Mouse (Mus musculus): ENCODE measurements at regions not wholly inside any gene's neighbourhood (a gene's known extent, or its start where the extent isn't known, plus 50 kb on each side); places are given as distances from the start of the nearest gene placed in this dataset.

- Histone ChIP-seq H3K4me2 (ENCODE audit: low read depth, low read length) (no peak overlapping the region), H3K27me3 (ENCODE audit: control insufficient read depth, insufficient read depth, low read length) (no peaks in the 10 kb centered on the region), H3K27ac (ENCODE audit: low read depth, low read length) (no peak overlapping the region), H3K9ac (replicated peaks; ENCODE audit: low read depth, low read length) (no peak overlapping the region), H3K9me3 (ENCODE audit: control insufficient read depth, low read length) (no peaks in the 10 kb centered on the region), H3K4me3 (ENCODE audit: low read depth, low read length) (no peak overlapping the region), H3K4me1 (ENCODE audit: control insufficient read depth, insufficient read depth, low read length) (no peaks in the 10 kb centered on the region), H3K36me3 (ENCODE audit: control insufficient read depth, insufficient read depth, low read length) (no peaks in the 10 kb centered on the region)
- WGBS: 87% methylated on average over 3 of the region's 3 CpGs
- ATAC-seq (ENCODE audit: low read depth): no peak
Measured at GRCm38 (mm10) chr19:22015854-22016610, 122.8 kb upstream of the Trpm3 start.

- no peaks in the 10 kb centered on the region for H3K4me1 ChIP-seq (ENCODE audit: control insufficient read depth, insufficient read depth, low read length)
- ATAC-seq (ENCODE audit: low read depth): no peak
- 75% methylated on average over 2 of the region's 2 CpGs for WGBS
- H3K27me3 ChIP-seq (ENCODE audit: control insufficient read depth, insufficient read depth, low read length): no peaks in the 10 kb centered on the region
- H3K36me3 ChIP-seq (ENCODE audit: control insufficient read depth, insufficient read depth, low read length): no peaks in the 10 kb centered on the region
- no peaks in the 10 kb centered on the region for H3K9me3 ChIP-seq (ENCODE audit: control insufficient read depth, low read length)
- no peak overlapping the region for H3K4me3 ChIP-seq (ENCODE audit: low read depth, low read length)
- no peak overlapping the region for H3K27ac ChIP-seq (ENCODE audit: low read depth, low read length)
- no peak overlapping the region for H3K9ac ChIP-seq (replicated peaks; ENCODE audit: low read depth, low read length)
- H3K4me2 ChIP-seq (ENCODE audit: low read depth, low read length): no peak overlapping the region
Measured at GRCm38 (mm10) chr19:22017425-22017824, 121.4 kb upstream of the Trpm3 start.

- Histone ChIP-seq H3K27ac (ENCODE audit: low read depth, low read length) (no peak overlapping the region), H3K36me3 (ENCODE audit: control insufficient read depth, insufficient read depth, low read length) (no peaks in the 10 kb centered on the region), H3K27me3 (ENCODE audit: control insufficient read depth, insufficient read depth, low read length) (no peaks in the 10 kb centered on the region), H3K9ac (replicated peaks; ENCODE audit: low read depth, low read length) (no peak overlapping the region), H3K4me2 (ENCODE audit: low read depth, low read length) (no peak overlapping the region), H3K9me3 (ENCODE audit: control insufficient read depth, low read length) (no peaks in the 10 kb centered on the region), H3K4me3 (ENCODE audit: low read depth, low read length) (no peak overlapping the region), H3K4me1 (ENCODE audit: control insufficient read depth, insufficient read depth, low read length) (no peaks in the 10 kb centered on the region)
- no peak for ATAC-seq (ENCODE audit: low read depth)
Measured at GRCm38 (mm10) chr19:22027577-22027976, 111.3 kb upstream of the Trpm3 start.

- Histone ChIP-seq H3K9me3 (ENCODE audit: control insufficient read depth, low read length) (no peaks in the 10 kb centered on the region), H3K9ac (replicated peaks; ENCODE audit: low read depth, low read length) (no peak overlapping the region), H3K4me3 (ENCODE audit: low read depth, low read length) (no peak overlapping the region), H3K4me2 (ENCODE audit: low read depth, low read length) (no peak overlapping the region), H3K4me1 (ENCODE audit: control insufficient read depth, insufficient read depth, low read length) (no peaks in the 10 kb centered on the region), H3K27me3 (ENCODE audit: control insufficient read depth, insufficient read depth, low read length) (no peaks in the 10 kb centered on the region), H3K27ac (ENCODE audit: low read depth, low read length) (no peak overlapping the region), H3K36me3 (ENCODE audit: control insufficient read depth, insufficient read depth, low read length) (no peaks in the 10 kb centered on the region)
- WGBS: 82% methylated on average over 6 of the region's 6 CpGs
- no peak for ATAC-seq (ENCODE audit: low read depth)
Measured at GRCm38 (mm10) chr19:22047657-22048056, 91.2 kb upstream of the Trpm3 start.

GRCm38 (mm10) chr19:22066302-22066701 is 72.5 kb upstream of the Trpm3 start:
- Histone ChIP-seq H3K27ac (ENCODE audit: low read depth, low read length) (no peak overlapping the region), H3K9ac (replicated peaks; ENCODE audit: low read depth, low read length) (no peak overlapping the region), H3K27me3 (ENCODE audit: control insufficient read depth, insufficient read depth, low read length) (no peaks in the 10 kb centered on the region), H3K4me3 (ENCODE audit: low read depth, low read length) (no peak overlapping the region), H3K4me1 (ENCODE audit: control insufficient read depth, insufficient read depth, low read length) (no peaks in the 10 kb centered on the region), H3K36me3 (ENCODE audit: control insufficient read depth, insufficient read depth, low read length) (no peaks in the 10 kb centered on the region), H3K4me2 (ENCODE audit: low read depth, low read length) (no peak overlapping the region), H3K9me3 (ENCODE audit: control insufficient read depth, low read length) (no peaks in the 10 kb centered on the region)
- ATAC-seq (ENCODE audit: low read depth): no peak
- whole genome bisulfite sequencing: 87% methylated on average over 8 of the region's 8 CpGs

GRCm38 (mm10) chr19:22070246-22071030 is 68.4 kb upstream of the Trpm3 start:
- no peaks in the 10 kb centered on the region for H3K36me3 ChIP-seq (ENCODE audit: control insufficient read depth, insufficient read depth, low read length)
- no peak overlapping the region for H3K27ac ChIP-seq (ENCODE audit: low read depth, low read length)
- no peak for ATAC-seq (ENCODE audit: low read depth)
- H3K9me3 ChIP-seq (ENCODE audit: control insufficient read depth, low read length): no peaks in the 10 kb centered on the region
- no peaks in the 10 kb centered on the region for H3K4me1 ChIP-seq (ENCODE audit: control insufficient read depth, insufficient read depth, low read length)
- H3K4me2 ChIP-seq (ENCODE audit: low read depth, low read length): no peak overlapping the region
- no peaks in the 10 kb centered on the region for H3K27me3 ChIP-seq (ENCODE audit: control insufficient read depth, insufficient read depth, low read length)
- H3K9ac ChIP-seq (replicated peaks; ENCODE audit: low read depth, low read length): no peak overlapping the region
- WGBS: 83% methylated on average over 15 of the region's 15 CpGs
- H3K4me3 ChIP-seq (ENCODE audit: low read depth, low read length): no peak overlapping the region

- no peak overlapping the region for H3K4me3 ChIP-seq (ENCODE audit: low read depth, low read length)
- H3K27ac ChIP-seq (ENCODE audit: low read depth, low read length): no peak overlapping the region
- H3K4me2 ChIP-seq (ENCODE audit: low read depth, low read length): no peak overlapping the region
- H3K4me1 ChIP-seq (ENCODE audit: control insufficient read depth, insufficient read depth, low read length): no peaks in the 10 kb centered on the region
- H3K9me3 ChIP-seq (ENCODE audit: control insufficient read depth, low read length): no peaks in the 10 kb centered on the region
- 37% methylated on average over 3 of the region's 3 CpGs for WGBS
- no peaks in the 10 kb centered on the region for H3K27me3 ChIP-seq (ENCODE audit: control insufficient read depth, insufficient read depth, low read length)
- no peak for ATAC-seq (ENCODE audit: low read depth)
- no peaks in the 10 kb centered on the region for H3K36me3 ChIP-seq (ENCODE audit: control insufficient read depth, insufficient read depth, low read length)
- H3K9ac ChIP-seq (replicated peaks; ENCODE audit: low read depth, low read length): no peak overlapping the region
Measured at GRCm38 (mm10) chr19:22071701-22072100, 67.1 kb upstream of the Trpm3 start.

- no peak for ATAC-seq (ENCODE audit: low read depth)
- Histone ChIP-seq H3K36me3 (ENCODE audit: control insufficient read depth, insufficient read depth, low read length) (no peaks in the 10 kb centered on the region), H3K27ac (ENCODE audit: low read depth, low read length) (no peak overlapping the region), H3K4me3 (ENCODE audit: low read depth, low read length) (no peak overlapping the region), H3K27me3 (ENCODE audit: control insufficient read depth, insufficient read depth, low read length) (no peaks in the 10 kb centered on the region), H3K9me3 (ENCODE audit: control insufficient read depth, low read length) (no peaks in the 10 kb centered on the region), H3K4me2 (ENCODE audit: low read depth, low read length) (no peak overlapping the region), H3K9ac (replicated peaks; ENCODE audit: low read depth, low read length) (no peak overlapping the region), H3K4me1 (ENCODE audit: control insufficient read depth, insufficient read depth, low read length) (no peaks in the 10 kb centered on the region)
- WGBS: 76% methylated on average over 7 of the region's 7 CpGs
Measured at GRCm38 (mm10) chr19:22074042-22074441, 64.8 kb upstream of the Trpm3 start.

GRCm38 (mm10) chr19:22081448-22081847 is 57.4 kb upstream of the Trpm3 start:
- H3K36me3 ChIP-seq (ENCODE audit: control insufficient read depth, insufficient read depth, low read length): no peaks in the 10 kb centered on the region
- H3K4me1 ChIP-seq (ENCODE audit: control insufficient read depth, insufficient read depth, low read length): no peaks in the 10 kb centered on the region
- ATAC-seq (ENCODE audit: low read depth): no peak
- no peaks in the 10 kb centered on the region for H3K27me3 ChIP-seq (ENCODE audit: control insufficient read depth, insufficient read depth, low read length)
- H3K4me3 ChIP-seq (ENCODE audit: low read depth, low read length): no peak overlapping the region
- WGBS: 52% methylated on average over 4 of the region's 4 CpGs
- H3K9me3 ChIP-seq (ENCODE audit: control insufficient read depth, low read length): no peaks in the 10 kb centered on the region
- H3K9ac ChIP-seq (replicated peaks; ENCODE audit: low read depth, low read length): no peak overlapping the region
- no peak overlapping the region for H3K27ac ChIP-seq (ENCODE audit: low read depth, low read length)
- H3K4me2 ChIP-seq (ENCODE audit: low read depth, low read length): no peak overlapping the region
